Mouse (Mus musculus) bone marrow macrophage, adult 2 months (primary cell): ENCODE measurements around the gene Inip.

Experiments
- CTCF ChIP-seq: IDR thresholded peaks from 2 replicates; pipeline ENCODE4 v1.5.1; 2012; ENCODE audit warnings: low read depth, mild to moderate bottlenecking, low read length, moderate library complexity
- POLR2A ChIP-seq: IDR thresholded peaks from 2 replicates; pipeline ENCODE4 v1.6.1; 2012; ENCODE audit warnings: mild to moderate bottlenecking, low read depth, low read length, borderline replicate concordance

DNA sequence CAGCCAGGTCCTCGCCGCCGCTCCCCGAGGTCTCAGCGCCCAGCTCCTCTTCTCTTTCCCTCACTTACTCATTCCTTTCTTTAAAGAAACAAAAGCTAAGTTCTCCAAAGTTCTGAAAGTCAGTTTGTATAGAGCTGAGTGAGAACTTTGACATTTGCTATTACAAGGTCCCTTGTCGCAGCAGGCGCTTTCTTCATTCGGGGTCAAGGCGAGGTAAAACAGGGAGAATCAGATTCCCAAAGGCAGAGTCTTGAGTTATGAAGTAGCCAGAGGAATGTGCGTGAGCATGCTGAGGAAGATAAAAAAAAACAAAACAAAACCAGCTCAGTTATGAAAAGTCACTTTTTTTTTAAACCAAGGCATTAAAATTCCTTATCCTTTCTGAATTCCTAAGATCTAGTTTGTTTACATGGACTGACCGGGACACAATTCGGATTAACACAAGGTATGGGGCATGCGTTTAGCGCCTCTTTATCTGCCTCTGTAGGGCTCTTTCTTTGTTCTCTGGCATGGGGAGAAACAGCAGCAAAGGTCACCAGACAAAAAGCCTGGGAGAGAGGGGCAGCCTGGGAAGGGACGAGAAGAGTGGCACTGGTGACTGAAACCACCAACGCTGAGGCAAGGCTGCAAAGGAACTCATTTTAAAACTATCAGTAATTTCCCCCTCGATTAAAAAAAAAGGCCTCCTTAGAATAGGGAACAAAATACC lies 29.1 kb downstream of the Inip start:
- no peak for TF ChIP-seq POLR2A
- no peak for TF ChIP-seq CTCF
